In genomic region chr12:111674850-111675486, GRCm38 (mm10) we compare ENCODE assay signal across 19 mouse cellular contexts. TPM values are rescaled to one million over a fixed set of nuclear protein-coding genes. Genes with fewer than 3 reads are reported as not detected.
DNase-seq lines count a peak whose midpoint lies in the region; ATAC-seq and TF ChIP-seq lines count a peak whose summit lies in the region.
"Had no signal": no experiment of that assay in that cellular context is flagged by ENCODE, and none has a peak within 500 bp of the region (broad histone marks: within the 10 kb centered on the region; RNA-seq: fewer than 3 reads in every experiment).

No protein-coding gene starts in this region.

- TF ChIP-seq CTCF in E14TG2a.4 (conservative IDR thresholded peaks at IDR 0.05; ENCODE audit: low read length), result no peak
- no peak for TF ChIP-seq CTCF in intestine, postnatal 0 days (IDR thresholded peaks at IDR 0.05; ENCODE audit: low read depth)

- ATAC-seq in heart, embryonic 13.5 days (ENCODE audit: extremely low read depth, insufficient number of reproducible peaks, low FRiP score, low TSS enrichment), result no peak
- ATAC-seq in intestine, postnatal 0 days, result no peak
- ATAC-seq: activated CD4-positive, CD25-positive, alpha-beta regulatory T cell, adult 4 months; forebrain, embryonic 15.5 days had no signal

- H3K9ac ChIP-seq in heart, embryonic 13.5 days, result 0 out of 2 replicates have a peak overlapping the region, but pooled peaks have one; percentile 37
- H3K9ac ChIP-seq in intestine, postnatal 0 days (ENCODE audit: low read depth, low read length), result no peak overlapping the region
- H3K9ac ChIP-seq: forebrain, embryonic 15.5 days; hindbrain, embryonic 13.5 days; lung, embryonic 14.5 days had no signal

- WGBS in heart, embryonic 13.5 days, result 11% methylated on average over 2 of the region's 2 CpGs
- WGBS in intestine, postnatal 0 days, result 20% methylated on average over 2 of the region's 2 CpGs
- WGBS in limb, embryonic 10.5 days, result 78% methylated on average over 2 of the region's 2 CpGs

- H3K27ac ChIP-seq in heart, embryonic 13.5 days (replicated peaks), result peak overlapping the region; percentile 29
- peak overlapping the region; percentile 73 for H3K27ac ChIP-seq in intestine, postnatal 0 days (ENCODE audit: low read depth, low read length)
- no peak overlapping the region for H3K27ac ChIP-seq in limb, embryonic 10.5 days
- H3K27ac ChIP-seq: forebrain, embryonic 15.5 days; hindbrain, embryonic 13.5 days had no signal

- H3K36me3 ChIP-seq in heart, embryonic 13.5 days, result no peaks in the 10 kb centered on the region
- peaks cover 29% of the 10 kb centered on the region for H3K36me3 ChIP-seq in E14TG2a.4 (ENCODE audit: insufficient read depth, low read length)
- 0 out of 2 replicates have a peak, but pooled peaks cover 5% of the 10 kb centered on the region for H3K36me3 ChIP-seq in intestine, postnatal 0 days (ENCODE audit: control insufficient read depth, insufficient read depth)
- 0 out of 2 replicates have a peak, but pooled peaks cover under 1% of the 10 kb centered on the region for H3K36me3 ChIP-seq in limb, embryonic 10.5 days

- H3K4me1 ChIP-seq in heart, embryonic 13.5 days, result peaks cover 74% of the 10 kb centered on the region
- peaks cover 81% of the 10 kb centered on the region for H3K4me1 ChIP-seq in E14TG2a.4 (replicated peaks; ENCODE audit: low read depth, low read length)
- H3K4me1 ChIP-seq in intestine, postnatal 0 days (replicated peaks; ENCODE audit: control insufficient read depth, insufficient read depth, low read length), result peaks cover 22% of the 10 kb centered on the region
- peaks cover 54% of the 10 kb centered on the region for H3K4me1 ChIP-seq in limb, embryonic 10.5 days

- H3K9me3 ChIP-seq in heart, embryonic 13.5 days, result no peaks in the 10 kb centered on the region
- H3K9me3 ChIP-seq in E14TG2a.4 (ENCODE audit: low read length), result no peaks in the 10 kb centered on the region
- H3K9me3 ChIP-seq in intestine, postnatal 0 days (ENCODE audit: control insufficient read depth), result no peaks in the 10 kb centered on the region
- no peaks in the 10 kb centered on the region for H3K9me3 ChIP-seq in limb, embryonic 10.5 days (replicated peaks)
- H3K9me3 ChIP-seq: forebrain, embryonic 15.5 days; hindbrain, embryonic 13.5 days had no signal

- no peak overlapping the region for H3K4me2 ChIP-seq in heart, embryonic 13.5 days
- no peak overlapping the region for H3K4me2 ChIP-seq in intestine, postnatal 0 days (replicated peaks; ENCODE audit: low read depth)
- H3K4me2 ChIP-seq: forebrain, embryonic 15.5 days; hindbrain, embryonic 13.5 days; liver, embryonic 11.5 days; lung, embryonic 14.5 days had no signal

- H3K27me3 ChIP-seq in heart, embryonic 13.5 days (replicated peaks), result peaks cover 32% of the 10 kb centered on the region
- peaks cover 23% of the 10 kb centered on the region for H3K27me3 ChIP-seq in E14TG2a.4 (ENCODE audit: insufficient read depth, low read length)
- H3K27me3 ChIP-seq in intestine, postnatal 0 days (replicated peaks; ENCODE audit: control insufficient read depth, insufficient read depth, low read length), result no peaks in the 10 kb centered on the region
- peaks cover 61% of the 10 kb centered on the region for H3K27me3 ChIP-seq in limb, embryonic 10.5 days (ENCODE audit: low read depth, poor library complexity, severe bottlenecking)
- H3K27me3 ChIP-seq: forebrain, embryonic 15.5 days had no signal

- DNase-seq in heart, adult 9 months (ENCODE audit: low spot score in 2 of 2), result no peak
- peak; percentile 55 for DNase-seq in ZHBTc4 (ENCODE audit: low read depth, low spot score)
- DNase-seq in limb, embryonic 10.5 days (ENCODE audit: low spot score), result no peak
- DNase-seq in adrenal gland, postnatal 10 days, result no peak
- DNase-seq in thymus, postnatal 14 days, result no peak
- DNase-seq: adrenal gland, postnatal 25 days; cerebellum, postnatal 14 days; kidney, adult 18-20 months; kidney, postnatal 4 days; lung, embryonic 14.5 days; spleen, adult 18-20 months had no signal

- H3K4me3 ChIP-seq in heart, embryonic 13.5 days, result no peak overlapping the region
- H3K4me3 ChIP-seq in E14TG2a.4 (replicated peaks; ENCODE audit: low read length), result peak overlapping the region; percentile 20; the same call in 1 of the 2 replicates
- H3K4me3 ChIP-seq in intestine, postnatal 0 days (ENCODE audit: low read depth, low read length), result no peak overlapping the region
- H3K4me3 ChIP-seq in limb, embryonic 10.5 days, result no peak overlapping the region
- H3K4me3 ChIP-seq: erythroblast, embryonic 14.5 days; forebrain, embryonic 15.5 days; hindbrain, embryonic 13.5 days had no signal

RNA-seq across cellular contexts. Expression of gene Ckb, which starts 2.8 kb away (rescaled TPM):
- 279 and 320 TPM in 2 replicates for polyA plus RNA-seq in heart, embryonic 13.5 days (2015; fragmentation: Nextera tagmentation; extraction: Ambion mirVana)
- 628 and 645 TPM in 2 replicates for polyA plus RNA-seq in intestine, postnatal 0 days (2015; fragmentation: Nextera tagmentation; extraction: Ambion mirVana)
- polyA plus RNA-seq in limb, embryonic 10.5 days (2016; fragmentation: Nextera tagmentation; extraction: Ambion mirVana), result 46.5 and 55.9 TPM in 2 replicates
- 10 to 100 TPM; 46.2 to 53.1 TPM for total RNA-seq in adrenal gland, postnatal 10 days (2021)

RNA-seq across cellular contexts. Expression of gene Trmt61a, which starts 2.9 kb away (rescaled TPM):
- polyA plus RNA-seq in heart, embryonic 13.5 days (2015; fragmentation: Nextera tagmentation; extraction: Ambion mirVana), result 7.8 and 8.3 TPM in 2 replicates
- polyA plus RNA-seq in intestine, postnatal 0 days (2015; fragmentation: Nextera tagmentation; extraction: Ambion mirVana), result 5.6 TPM in 2 replicates
- 18.2 and 21.0 TPM in 2 replicates for polyA plus RNA-seq in limb, embryonic 10.5 days (2016; fragmentation: Nextera tagmentation; extraction: Ambion mirVana)
- 10 to 100 TPM in 1 of 2 experiments, 1 to 10 TPM in 1; 9.5 to 11.3 TPM for total RNA-seq in adrenal gland, postnatal 10 days (2021)

RNA-seq across cellular contexts. Expression of gene Bag5, which starts 38.1 kb away (rescaled TPM):
- 35.4 and 41.6 TPM in 2 replicates for polyA plus RNA-seq in heart, embryonic 13.5 days (2015; fragmentation: Nextera tagmentation; extraction: Ambion mirVana)
- 29.6 and 32.1 TPM in 2 replicates for polyA plus RNA-seq in intestine, postnatal 0 days (2015; fragmentation: Nextera tagmentation; extraction: Ambion mirVana)
- 52.6 and 52.9 TPM in 2 replicates for polyA plus RNA-seq in limb, embryonic 10.5 days (2016; fragmentation: Nextera tagmentation; extraction: Ambion mirVana)
- 10 to 100 TPM; 32.1 to 35.4 TPM for total RNA-seq in adrenal gland, postnatal 10 days (2021)

RNA-seq across cellular contexts. Expression of gene Apopt1, which starts 38.1 kb away (rescaled TPM):
- 41.0 and 45.5 TPM in 2 replicates for polyA plus RNA-seq in heart, embryonic 13.5 days (2015; fragmentation: Nextera tagmentation; extraction: Ambion mirVana)
- polyA plus RNA-seq in intestine, postnatal 0 days (2015; fragmentation: Nextera tagmentation; extraction: Ambion mirVana), result 42.6 and 44.8 TPM in 2 replicates
- polyA plus RNA-seq in limb, embryonic 10.5 days (2016; fragmentation: Nextera tagmentation; extraction: Ambion mirVana), result 57.4 and 64.8 TPM in 2 replicates
- 10 to 100 TPM; 69.0 to 72.8 TPM for total RNA-seq in adrenal gland, postnatal 10 days (2021)
